Mouse (Mus musculus) frontal cortex, postnatal 10 days (tissue): ENCODE data around the gene Atg7.
"Not testable (repeated sequence)": the region's sequence is repeated elsewhere in the genome, so short reads cannot be mapped to it uniquely, and the experiment has no call there.

Experiments
- DNase-seq, 2 experiments: peaks; one replicate each; pipeline ENCODE4 v3.0.0; 2022; ENCODE audit warnings: low spot score in 2 of 2, mixed read lengths in 1 of 2

Atg7 gene

GRCm38 (mm10) chr6:114642601-114643528, at the start of gene Atg7:
Gene Atg7 (plus strand): TSS chr6:114643097.
- peak; percentile 86 to 92 for DNase-seq

GRCm38 (mm10) chr6:114614076-114614475, 28.8 kb upstream of the Atg7 start:
- peak; percentile 66 to 79 for DNase-seq

- DNase-seq, result not testable (repeated sequence)
Measured at GRCm38 (mm10) chr6:114633886-114634285, 9.0 kb upstream of the Atg7 start.

- no peak for DNase-seq
Measured at GRCm38 (mm10) chr6:114643716-114644115, 819 bp downstream of the Atg7 start.

- no peak for DNase-seq
Measured at GRCm38 (mm10) chr6:114644531-114644930, 1.6 kb downstream of the Atg7 start.

GRCm38 (mm10) chr6:114646201-114646600, 3.3 kb downstream of the Atg7 start:
- no peak for DNase-seq

- no peak for DNase-seq
Measured at GRCm38 (mm10) chr6:114647011-114647410, 4.1 kb downstream of the Atg7 start.

- no peak for DNase-seq
Measured at GRCm38 (mm10) chr6:114648352-114649030, 5.6 kb downstream of the Atg7 start.

GRCm38 (mm10) chr6:114652209-114652608, 9.3 kb downstream of the Atg7 start:
- DNase-seq, result no peak

GRCm38 (mm10) chr6:114656826-114657600, 14.1 kb downstream of the Atg7 start:
- no peak for DNase-seq

GRCm38 (mm10) chr6:114657807-114658206, 14.9 kb downstream of the Atg7 start:
- DNase-seq, result no peak

- no peak for DNase-seq
Measured at GRCm38 (mm10) chr6:114659278-114659991, 16.5 kb downstream of the Atg7 start.

- no peak for DNase-seq
Measured at GRCm38 (mm10) chr6:114659992-114660800, 17.3 kb downstream of the Atg7 start.

- DNase-seq, result no peak
Measured at GRCm38 (mm10) chr6:114663707-114664106, 20.8 kb downstream of the Atg7 start.

GRCm38 (mm10) chr6:114664716-114665115, 21.8 kb downstream of the Atg7 start:
- no peak for DNase-seq

- DNase-seq, result no peak
Measured at GRCm38 (mm10) chr6:114667518-114667917, 24.6 kb downstream of the Atg7 start.

GRCm38 (mm10) chr6:114674771-114675170, 31.9 kb downstream of the Atg7 start:
- no peak for DNase-seq

GRCm38 (mm10) chr6:114676091-114676490, 33.2 kb downstream of the Atg7 start:
- DNase-seq, result no peak

- no peak for DNase-seq
Measured at GRCm38 (mm10) chr6:114682092-114682711, 39.3 kb downstream of the Atg7 start.

GRCm38 (mm10) chr6:114683741-114684140, 40.8 kb downstream of the Atg7 start:
- DNase-seq, result no peak
